ENCODE assay signal across 19 mouse cellular contexts in the genomic region with DNA sequence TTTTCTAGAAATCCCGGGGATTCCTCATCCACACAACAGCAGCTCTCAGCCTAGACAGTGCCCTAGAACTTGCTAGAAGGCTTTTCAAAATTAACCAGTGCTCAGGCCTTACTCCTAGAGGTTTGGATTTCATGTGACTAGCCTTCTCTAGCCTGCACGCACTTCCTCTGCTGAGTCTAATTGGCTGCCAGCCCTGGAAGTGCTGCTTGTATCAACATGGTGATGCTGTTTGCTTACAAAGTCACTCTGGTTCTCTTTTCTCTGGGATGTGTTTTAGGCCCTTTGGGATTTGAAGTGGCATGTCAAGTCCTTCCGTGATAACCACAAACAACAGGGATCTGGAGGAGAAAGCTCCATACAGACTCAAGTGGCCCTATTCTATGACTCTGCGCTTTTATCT.
"Had no signal": no experiment of that assay in that cellular context is flagged by ENCODE, and none has a peak within 500 bp of the region (broad histone marks: within the 10 kb centered on the region; RNA-seq: fewer than 3 reads in every experiment).

No protein-coding gene starts in this region.

- H3K9ac ChIP-seq: limb, embryonic 12.5 days; limb, embryonic 15.5 days; liver, embryonic 14.5 days; liver, postnatal 0 days; midbrain, embryonic 12.5 days; midbrain, embryonic 15.5 days; neural tube, embryonic 12.5 days; neural tube, embryonic 15.5 days had no signal

- H3K27ac ChIP-seq: limb, embryonic 12.5 days; limb, embryonic 15.5 days; liver, embryonic 14.5 days; macrophage; midbrain, embryonic 12.5 days; midbrain, embryonic 15.5 days; neural tube, embryonic 12.5 days; neural tube, embryonic 15.5 days; stomach, postnatal 0 days had no signal

- H3K36me3 ChIP-seq: limb, embryonic 12.5 days; limb, embryonic 15.5 days; midbrain, embryonic 12.5 days; midbrain, embryonic 15.5 days; neural tube, embryonic 12.5 days; neural tube, embryonic 15.5 days had no signal

- H3K27me3 ChIP-seq: limb, embryonic 12.5 days; limb, embryonic 15.5 days; midbrain, embryonic 15.5 days; neural tube, embryonic 12.5 days had no signal

- DNase-seq: kidney, adult 2 months; kidney, postnatal 14 days; kidney, postnatal 4 days; left cerebral cortex, postnatal 4 days; liver, postnatal 0 days; thymus, adult 2 months; thymus, postnatal 14 days; thymus, postnatal 4 days had no signal

- ATAC-seq: intestine, postnatal 0 days; liver, postnatal 0 days; midbrain, embryonic 15.5 days had no signal

- H3K4me3 ChIP-seq: limb, embryonic 12.5 days; limb, embryonic 15.5 days; midbrain, embryonic 12.5 days; midbrain, embryonic 15.5 days; neural tube, embryonic 12.5 days; neural tube, embryonic 15.5 days had no signal

- H3K9me3 ChIP-seq: limb, embryonic 12.5 days; limb, embryonic 15.5 days; midbrain, embryonic 12.5 days; midbrain, embryonic 15.5 days; neural tube, embryonic 12.5 days; neural tube, embryonic 15.5 days had no signal

- H3K4me2 ChIP-seq: limb, embryonic 12.5 days; limb, embryonic 15.5 days; liver, embryonic 11.5 days; midbrain, embryonic 12.5 days; midbrain, embryonic 15.5 days; neural tube, embryonic 12.5 days; neural tube, embryonic 15.5 days had no signal
